ENCODE assay signal across 8 mouse cellular contexts in genomic region chr7:4445216-4445791, GRCm38 (mm10). TPM values are rescaled to one million over a fixed set of nuclear protein-coding genes. Genes with fewer than 3 reads are reported as not detected.
DNase-seq lines count a peak whose midpoint lies in the region; ATAC-seq lines count a peak whose summit lies in the region.

Rdh13 (minus strand) TSS chr7:4445649.

- under 1% methylated on average over 35 of the region's 35 CpGs for WGBS in hindbrain, embryonic 14.5 days

- no peaks in the 10 kb centered on the region for H3K9me3 ChIP-seq in hindbrain, embryonic 14.5 days (ENCODE audit: control insufficient read depth, low read length)

- peak; percentile 97 for DNase-seq in R1 (ENCODE audit: low read depth, low spot score)
- peak; percentile 88 to 92 for DNase-seq in cerebellum, postnatal 25 days
- peak; percentile 72 to 82 for DNase-seq in frontal cortex, postnatal 25 days (ENCODE audit: low spot score in 2 of 2)
- peak; percentile 88 for DNase-seq in hindbrain, embryonic 14.5 days (ENCODE audit: low spot score)
- DNase-seq in layer of hippocampus, postnatal 36 days, result peak; percentile 88
- peak; percentile 97 for DNase-seq in lung, postnatal 36 days
- peak; percentile 95 for DNase-seq in retina, postnatal 1 day
- peak; percentile 83 to 85 for DNase-seq in urinary bladder, adult 18-20 months (ENCODE audit: low spot score in 2 of 2)

- peak within 1 kb of the TSS; percentile 78 for H3K9ac ChIP-seq in hindbrain, embryonic 14.5 days

- peak; percentile 95 for ATAC-seq in hindbrain, embryonic 14.5 days (ENCODE audit: low FRiP score)

- peaks cover 37% of the 10 kb centered on the region for H3K36me3 ChIP-seq in hindbrain, embryonic 14.5 days (replicated peaks; ENCODE audit: control insufficient read depth, insufficient read depth)

- H3K27ac ChIP-seq in hindbrain, embryonic 14.5 days, result peak within 1 kb of the TSS; percentile 68

- peak within 1 kb of the TSS; percentile 67 for H3K4me3 ChIP-seq in hindbrain, embryonic 14.5 days (replicated peaks; ENCODE audit: low read length)

- H3K27me3 ChIP-seq in hindbrain, embryonic 14.5 days (ENCODE audit: control insufficient read depth, insufficient read depth, low read length), result no peaks in the 10 kb centered on the region

- H3K4me2 ChIP-seq in hindbrain, embryonic 14.5 days (replicated peaks), result peak within 1 kb of the TSS; percentile 58

- H3K4me1 ChIP-seq in hindbrain, embryonic 14.5 days (replicated peaks; ENCODE audit: control insufficient read depth, insufficient read depth, low read length), result peaks cover 7% of the 10 kb centered on the region; the same call in 1 of the 2 replicates

RNA-seq across cellular contexts. Expression of gene Rdh13, which starts in this region (rescaled TPM):
- 41.6 and 45.5 TPM in 2 replicates for polyA plus RNA-seq in hindbrain, embryonic 14.5 days (2014; fragmentation: Nextera tagmentation; extraction: Ambion mirVana)
- total RNA-seq in layer of hippocampus, postnatal 36 days (2021), result 10 to 100 TPM; 26.6 to 27.8 TPM

Comparison
In these comparisons a context has a peak if more than half of its experiments do, and no peak if none do; other contexts are left out.
1. Peak in every context shown above with its lines: DNase-seq, ATAC-seq, H3K4me3 ChIP-seq and H3K27ac ChIP-seq.